Mouse (Mus musculus) stomach, embryonic 16.5 days (tissue): ENCODE measurements around the gene Cuedc2. TPM values are rescaled to one million over a fixed set of nuclear protein-coding genes. Genes with fewer than 3 reads are reported as not detected.

Experiments
- ATAC-seq: fragments of 200-750 bp; cut with Nextera tagmentation; 2 replicates; pipeline ENCODE4 v1.8.0; 2017; ENCODE audit warnings: moderate number of reproducible peaks, moderate TSS enrichment; ENCODE audit not compliant: insufficient read depth, low FRiP score
- H3K27ac ChIP-seq: fragments of 300-500 bp; sonication (generic); 2 replicates; pipeline ENCODE4 v1.5.1; 2014; ENCODE audit warnings: low read length
- H3K27me3 ChIP-seq: fragments of 300-500 bp; sonication (generic); 2 replicates; pipeline ENCODE4 v1.6.1; 2014; ENCODE audit warnings: low read length, control low read depth, mixed read lengths; ENCODE audit not compliant: control insufficient read depth, insufficient read depth
- H3K36me3 ChIP-seq: fragments of 300-500 bp; sonication (generic); 2 replicates; pipeline ENCODE4 v1.6.1; 2014; ENCODE audit warnings: low read length; ENCODE audit not compliant: control insufficient read depth, insufficient read depth
- H3K4me1 ChIP-seq: fragments of 300-500 bp; sonication (generic); 2 replicates; pipeline ENCODE4 v1.6.1; 2014; ENCODE audit warnings: low read length, control low read depth, mixed read lengths; ENCODE audit not compliant: control insufficient read depth, insufficient read depth
- H3K4me2 ChIP-seq: fragments of 300-500 bp; sonication (generic); 2 replicates; pipeline ENCODE4 v1.6.1; 2014; ENCODE audit warnings: low read depth, low read length, mixed read lengths
- H3K4me3 ChIP-seq: fragments of 300-500 bp; sonication (generic); replicated peaks from 2 replicates; pipeline ENCODE4 v1.5.1; 2014; ENCODE audit warnings: mild to moderate bottlenecking, low read length
- H3K9ac ChIP-seq: fragments of 300-500 bp; sonication (generic); 2 replicates; pipeline ENCODE4 v1.6.1; 2014; ENCODE audit warnings: low read length
- H3K9me3 ChIP-seq: fragments of 300-500 bp; sonication (generic); replicated peaks from 2 replicates; pipeline ENCODE4 v1.6.1; 2016; ENCODE audit warnings: low read length, control low read depth; ENCODE audit not compliant: control insufficient read depth
- WGBS: fragments of 180-500 bp; shearing (Covaris S2); extraction: QIAGEN DNeasy Blood & Tissue Kit; methylation state at CpG from one replicate; pipeline ENCODE4 v1.1.7; 2014; 5-methylcytosine and 5-hydroxymethylcytosine counted together
- polyA plus RNA-seq: library from polyadenylated mRNA; unstranded; fragments of >200 nt; fragmentation: Nextera tagmentation; extraction: Ambion mirVana; gene quantifications from 2 replicates; pipeline ENCODE4 v1.2.1, GENCODE M21; 2015

Cuedc2 gene
- polyA plus RNA-seq, 1 experiment from 2014 or later = 131 TPM

DNA sequence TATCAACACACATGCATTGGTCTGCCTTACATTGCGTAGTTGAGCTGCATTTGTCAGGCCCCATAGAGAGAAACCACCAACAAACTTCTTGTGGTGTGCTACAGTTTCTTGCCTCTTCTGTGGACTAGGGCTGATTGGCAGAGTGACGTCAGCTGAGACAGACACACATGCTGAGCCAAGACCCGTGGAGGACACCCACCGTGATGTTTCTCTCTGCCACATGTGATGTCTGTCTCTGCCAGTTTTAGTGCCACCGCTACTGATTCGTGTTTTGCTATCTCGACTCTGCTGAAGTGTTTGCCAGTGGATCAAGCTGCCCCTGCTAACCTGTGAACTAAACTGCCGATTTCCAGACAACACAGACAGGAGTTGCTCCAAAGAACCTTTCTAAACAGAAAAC lies 23.6 kb upstream of the Cuedc2 start:
- H3K36me3 ChIP-seq = no peaks in the 10 kb centered on the region
- H3K9ac ChIP-seq = no peak overlapping the region
- no peak for ATAC-seq
- WGBS = 85% methylated on average over 8 of the region's 8 CpGs
- H3K4me3 ChIP-seq = no peak overlapping the region
- no peaks in the 10 kb centered on the region for H3K27me3 ChIP-seq
- no peaks in the 10 kb centered on the region for H3K9me3 ChIP-seq
- H3K4me2 ChIP-seq = no peak overlapping the region
- no peaks in the 10 kb centered on the region for H3K4me1 ChIP-seq
- no peak overlapping the region for H3K27ac ChIP-seq

DNA sequence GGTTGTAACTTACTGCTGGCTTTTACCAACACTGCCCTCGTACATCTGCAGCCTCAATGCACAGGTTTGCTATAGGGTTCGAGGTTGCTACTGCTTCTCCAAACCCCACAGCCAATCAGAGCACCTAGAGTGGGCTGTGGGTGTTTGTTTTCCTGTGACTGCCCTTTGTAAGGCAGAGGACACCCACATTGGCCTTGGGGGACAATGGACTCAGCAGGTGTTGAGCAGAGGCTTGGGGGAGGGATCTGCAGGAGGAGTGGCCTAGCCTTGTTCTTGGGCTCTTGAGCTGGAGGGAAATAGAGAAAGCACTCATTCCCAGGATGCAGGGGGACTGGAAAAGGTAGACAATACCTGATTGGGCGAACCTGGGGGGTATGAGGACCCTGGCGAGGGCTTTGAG lies 19.9 kb upstream of the Cuedc2 start:
- Histone ChIP-seq H3K27ac (peak overlapping the region; percentile 84), H3K4me3 (peak overlapping the region; percentile 53; the same call in 1 of the 2 replicates), H3K27me3 (no peaks in the 10 kb centered on the region), H3K9me3 (no peaks in the 10 kb centered on the region), H3K9ac (peak overlapping the region; percentile 9; the same call in 1 of the 2 replicates), H3K4me1 (no peaks in the 10 kb centered on the region), H3K4me2 (peak overlapping the region; percentile 70), H3K36me3 (no peaks in the 10 kb centered on the region)
- WGBS = 61% methylated on average over 4 of the region's 4 CpGs
- ATAC-seq = no peak

DNA sequence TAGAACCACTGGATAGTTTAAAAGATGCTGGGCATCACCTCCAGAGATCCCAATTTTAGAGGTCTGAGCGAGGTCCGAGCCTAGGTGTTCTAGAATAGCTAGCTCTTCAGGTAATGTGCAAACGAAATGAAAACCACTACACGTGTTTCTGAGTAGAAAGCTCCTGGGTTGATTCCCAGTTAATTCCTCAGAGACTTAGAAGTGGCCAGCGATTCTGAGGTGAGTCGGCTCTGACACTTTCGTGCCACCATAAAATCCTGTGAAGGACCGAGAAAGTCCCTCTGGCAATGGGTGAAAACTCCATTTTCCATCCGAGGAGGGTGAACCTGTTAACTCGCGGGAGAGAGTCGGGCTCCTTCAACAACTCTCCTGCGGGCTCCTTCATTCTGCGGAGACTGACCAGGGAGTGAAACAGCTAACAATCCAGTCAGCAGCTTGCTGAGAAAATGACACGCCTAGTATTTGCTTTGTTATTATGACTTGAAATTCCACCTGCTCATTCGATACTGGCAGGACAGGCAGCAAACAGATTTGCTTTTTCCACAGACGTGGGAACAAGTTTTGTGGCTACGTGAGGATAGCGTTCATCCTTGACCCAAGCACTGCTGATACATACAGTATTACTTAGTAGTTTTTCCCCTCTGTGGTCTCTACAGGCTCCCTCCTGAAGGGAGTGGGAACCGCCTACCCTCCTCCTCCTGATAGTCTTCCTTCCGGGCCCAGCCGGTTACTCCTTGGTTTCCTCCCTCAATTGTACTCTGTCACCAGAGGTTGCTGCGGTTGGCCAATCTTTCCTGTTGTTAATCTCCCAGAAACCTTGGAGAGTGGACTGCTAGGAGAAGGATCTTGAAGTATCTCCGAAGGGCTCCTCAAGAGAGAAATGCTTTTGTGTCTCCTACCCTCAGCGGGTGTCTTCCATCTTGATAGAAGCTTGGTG lies 19.1 kb upstream of the Cuedc2 start:
- H3K27me3 ChIP-seq = no peaks in the 10 kb centered on the region
- ATAC-seq = peak; percentile 61; the same call in 1 of the 2 replicates
- peak overlapping the region; percentile 70 for H3K4me2 ChIP-seq
- no peaks in the 10 kb centered on the region for H3K9me3 ChIP-seq
- peak overlapping the region; percentile 53 for H3K4me3 ChIP-seq
- peak overlapping the region; percentile 72 for H3K9ac ChIP-seq
- H3K4me1 ChIP-seq = no peaks in the 10 kb centered on the region
- WGBS = 17% methylated on average over 25 of the region's 25 CpGs
- no peaks in the 10 kb centered on the region for H3K36me3 ChIP-seq
- H3K27ac ChIP-seq = peak overlapping the region; percentile 84

DNA sequence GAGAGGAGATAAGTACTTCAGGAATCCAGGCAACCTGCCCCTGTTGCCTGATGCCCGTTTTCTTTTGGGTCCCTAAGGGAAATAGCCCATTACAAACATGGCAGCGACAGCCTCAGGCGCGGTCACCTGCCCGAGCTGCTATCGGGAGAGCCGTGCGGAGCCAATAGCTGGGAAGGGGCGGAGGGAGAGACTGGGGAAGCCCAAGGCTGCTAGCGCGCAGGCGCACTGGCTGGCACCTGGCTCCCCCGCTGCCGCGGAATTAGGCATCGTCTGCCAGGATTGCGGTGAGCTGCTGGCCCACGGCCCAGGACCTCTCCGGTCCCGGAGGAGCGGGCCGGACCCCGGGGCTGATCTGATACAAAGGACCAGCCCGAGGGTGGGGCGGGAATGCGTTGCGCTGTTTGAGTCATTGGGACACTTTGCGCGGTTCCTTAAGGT lies 18.2 kb upstream of the Cuedc2 start:
- no peaks in the 10 kb centered on the region for H3K36me3 ChIP-seq
- peak; percentile 88 for ATAC-seq
- no peaks in the 10 kb centered on the region for H3K27me3 ChIP-seq
- H3K4me1 ChIP-seq = no peaks in the 10 kb centered on the region
- peak overlapping the region; percentile 84 for H3K27ac ChIP-seq
- H3K4me3 ChIP-seq = peak overlapping the region; percentile 53
- no peaks in the 10 kb centered on the region for H3K9me3 ChIP-seq
- peak overlapping the region; percentile 72 for H3K9ac ChIP-seq
- H3K4me2 ChIP-seq = peak overlapping the region; percentile 70
- WGBS = under 1% methylated on average over 29 of the region's 29 CpGs

DNA sequence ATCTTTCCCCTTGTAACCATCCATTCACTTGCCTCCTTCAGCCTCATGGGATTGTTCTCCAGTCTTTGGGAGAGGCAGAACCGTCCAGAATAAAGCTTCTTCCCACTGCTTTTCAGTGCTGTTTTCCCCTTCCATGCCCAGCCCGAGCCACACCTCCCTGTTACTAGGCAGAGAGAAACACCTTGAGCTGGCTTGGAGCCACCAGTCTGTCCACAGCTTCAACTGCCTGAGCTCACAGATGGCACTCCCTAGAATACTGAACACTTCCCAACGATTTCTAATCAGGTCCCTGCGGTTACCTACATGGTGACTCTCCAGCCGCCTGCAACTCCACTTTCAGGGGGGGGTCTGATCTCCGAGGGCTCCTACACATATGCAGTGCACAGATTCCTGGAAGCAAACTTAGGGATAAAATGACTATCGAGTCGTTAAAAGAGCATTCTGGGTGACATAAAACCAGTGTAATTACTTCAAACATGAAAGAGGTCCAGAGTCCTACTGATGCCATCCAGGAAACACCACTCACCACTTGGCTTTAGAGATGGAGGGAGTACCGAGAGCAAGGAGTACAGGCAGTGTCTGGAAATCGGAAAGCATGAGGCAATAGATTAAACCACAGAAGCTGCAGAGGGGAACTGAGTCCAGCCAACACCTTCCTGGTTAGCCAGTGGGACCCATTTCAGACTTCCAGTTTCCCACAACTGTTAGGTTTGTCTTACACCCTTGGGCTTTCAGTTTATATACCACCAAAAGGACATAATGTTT lies 11.8 kb upstream of the Cuedc2 start, which contains the start of gene 2310034G01Rik:
Gene 2310034G01Rik, minus strand, starts transcription at position 135 of the 765 bp plus-strand sequence.
- Histone ChIP-seq H3K36me3 (no peaks in the 10 kb centered on the region), H3K27me3 (no peaks in the 10 kb centered on the region), H3K4me1 (peaks cover 13% of the 10 kb centered on the region), H3K4me2 (peak within 1 kb of the TSS; percentile 81), H3K27ac (peak within 1 kb of the TSS; percentile 76), H3K9ac (peak within 1 kb of the TSS; percentile 89), H3K9me3 (no peaks in the 10 kb centered on the region), H3K4me3 (peak within 1 kb of the TSS; percentile 69)
- ATAC-seq = peak; percentile 49; the same call in 1 of the 2 replicates
- 54% methylated on average over 10 of the region's 10 CpGs for WGBS

DNA sequence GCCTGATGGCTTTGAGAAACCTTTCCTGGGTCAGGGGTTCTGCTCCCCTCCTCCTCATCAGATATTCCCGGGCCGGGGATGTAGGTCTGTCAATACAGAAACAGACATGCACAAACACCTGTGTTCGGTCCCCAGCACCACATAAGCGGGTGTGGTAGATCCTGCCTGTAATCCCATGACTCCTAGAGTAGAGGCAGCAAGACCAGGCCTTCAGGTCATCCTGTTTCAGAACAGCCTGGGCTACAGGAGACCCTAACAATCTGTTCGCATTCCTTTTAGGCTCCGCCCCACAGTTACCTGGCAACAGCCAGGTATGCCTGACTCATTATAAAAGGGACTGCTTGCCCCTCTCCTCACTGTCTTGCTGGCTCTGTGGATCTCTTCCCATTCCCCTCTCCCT lies 11.0 kb upstream of the Cuedc2 start:
- peak overlapping the region; percentile 89 for H3K9ac ChIP-seq
- H3K4me1 ChIP-seq = peaks cover 13% of the 10 kb centered on the region
- ATAC-seq = no peak
- H3K9me3 ChIP-seq = no peaks in the 10 kb centered on the region
- H3K27ac ChIP-seq = peak overlapping the region; percentile 76
- H3K27me3 ChIP-seq = no peaks in the 10 kb centered on the region
- 18% methylated on average over 6 of the region's 6 CpGs for WGBS
- no peaks in the 10 kb centered on the region for H3K36me3 ChIP-seq
- H3K4me2 ChIP-seq = peak overlapping the region; percentile 81
- peak overlapping the region; percentile 69 for H3K4me3 ChIP-seq

DNA sequence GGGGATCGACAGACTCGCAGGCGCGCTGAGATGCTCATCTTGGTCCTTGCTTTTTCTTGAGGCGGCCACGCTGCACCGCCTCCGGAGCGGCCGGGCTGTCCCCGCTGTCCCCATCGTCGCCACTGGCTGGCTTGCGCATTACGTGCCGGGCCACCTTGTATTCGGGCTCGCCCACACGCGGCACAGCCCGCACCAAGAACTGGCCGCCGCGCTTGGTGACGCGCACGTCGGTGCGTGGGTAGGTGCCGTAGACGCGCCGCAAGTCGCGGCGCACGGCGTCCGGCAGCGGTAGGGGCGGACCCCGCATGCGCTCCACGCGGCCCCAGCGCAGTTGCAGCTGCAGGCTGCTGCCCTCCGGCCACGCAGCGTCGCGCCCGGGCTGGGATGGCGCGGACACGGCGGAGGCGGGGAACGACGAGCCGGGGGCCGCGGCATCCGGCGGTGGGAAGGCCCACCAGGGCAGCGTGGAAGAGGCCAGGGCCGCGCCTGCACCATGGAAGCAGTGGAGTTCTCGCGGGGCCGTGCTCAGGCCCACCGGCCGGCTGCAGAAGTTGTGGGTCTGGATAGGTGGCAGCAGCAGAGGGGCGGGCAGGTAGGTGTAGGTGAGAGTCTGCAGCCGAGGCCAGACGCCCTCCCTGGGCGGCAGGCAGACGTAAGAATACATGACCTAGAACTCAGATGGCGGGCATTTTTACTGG lies 10.4 kb upstream of the Cuedc2 start:
- Histone ChIP-seq H3K4me3 (peak overlapping the region; percentile 69), H3K9ac (peak overlapping the region; percentile 89), H3K9me3 (no peaks in the 10 kb centered on the region), H3K27ac (peak overlapping the region; percentile 76), H3K4me2 (peak overlapping the region; percentile 81), H3K4me1 (peaks cover 13% of the 10 kb centered on the region), H3K36me3 (no peaks in the 10 kb centered on the region), H3K27me3 (no peaks in the 10 kb centered on the region)
- WGBS = under 1% methylated on average over 77 of the region's 78 CpGs
- ATAC-seq = peak; percentile 85

DNA sequence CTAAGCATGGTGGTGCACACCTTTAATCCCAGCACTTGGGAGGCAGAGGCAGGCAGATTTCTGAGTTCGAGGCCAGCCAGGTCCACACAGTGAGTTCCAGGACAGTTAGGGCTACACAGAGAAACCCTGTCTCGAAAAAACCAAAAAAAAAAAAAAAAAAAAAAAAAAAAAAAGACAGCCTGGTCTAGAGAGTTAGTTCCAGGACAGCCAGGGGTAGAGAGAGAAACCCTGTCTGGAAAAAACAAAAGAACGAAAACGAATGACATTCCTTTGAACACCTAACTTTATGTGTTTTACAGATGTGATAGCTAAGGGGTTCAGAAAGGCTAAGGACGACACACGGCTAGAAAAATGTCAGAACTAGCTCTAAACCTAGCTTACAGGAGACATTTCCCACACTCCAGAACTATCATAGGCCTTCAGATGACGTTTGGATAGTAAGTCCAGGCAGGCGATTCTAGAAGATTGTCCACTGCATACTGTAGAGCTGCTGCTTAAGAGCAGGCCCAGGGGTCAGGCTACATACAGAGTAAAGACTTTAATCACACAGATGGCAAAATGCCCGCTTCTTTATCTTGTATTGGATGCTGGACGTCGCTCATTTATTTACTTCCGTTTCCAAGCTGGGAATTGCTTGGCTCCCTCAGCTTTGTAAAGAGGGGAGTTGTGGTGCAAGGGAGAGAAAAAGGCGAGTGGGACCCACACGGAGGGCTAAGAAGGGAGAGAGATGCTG lies 9.6 kb upstream of the Cuedc2 start:
- 28% methylated on average over 14 of the region's 14 CpGs for WGBS
- ATAC-seq = peak; percentile 4; the same call in 1 of the 2 replicates
- H3K4me2 ChIP-seq = peak overlapping the region; percentile 81

More for the DNA sequence above, 9.6 kb upstream of the Cuedc2 start:
- peak overlapping the region; percentile 89 for H3K9ac ChIP-seq
- peak overlapping the region; percentile 76 for H3K27ac ChIP-seq
- H3K4me1 ChIP-seq = peaks cover 13% of the 10 kb centered on the region
- no peaks in the 10 kb centered on the region for H3K36me3 ChIP-seq
- peak overlapping the region; percentile 69 for H3K4me3 ChIP-seq
- no peaks in the 10 kb centered on the region for H3K27me3 ChIP-seq
- H3K9me3 ChIP-seq = no peaks in the 10 kb centered on the region
